Mouse (Mus musculus) liver, embryonic 12.5 days (tissue): ENCODE data around the gene Ksr2. TPM values are rescaled to one million over a fixed set of nuclear protein-coding genes. Genes with fewer than 3 reads are reported as not detected.
"Not testable (repeated sequence)": the region's sequence is repeated elsewhere in the genome, so short reads cannot be mapped to it uniquely, and the experiment has no call there.

Source experiments
- ATAC-seq: fragments of 200-750 bp; cut with Nextera tagmentation; 2 replicates; pipeline ENCODE4 v1.8.0; 2017; ENCODE audit warnings: moderate number of reproducible peaks, mild to moderate bottlenecking, moderate library complexity
- H3K27ac ChIP-seq: fragments of 300-500 bp; sonication (generic); 2 replicates; pipeline ENCODE4 v1.5.1; 2016; ENCODE audit warnings: mild to moderate bottlenecking
- H3K27me3 ChIP-seq: fragments of 300-500 bp; sonication (generic); replicated peaks from 2 replicates; pipeline ENCODE4 v1.6.1; 2016; ENCODE audit warnings: mild to moderate bottlenecking, moderate library complexity
- H3K36me3 ChIP-seq: fragments of 300-500 bp; sonication (generic); 2 replicates; pipeline ENCODE4 v1.6.1; 2016; ENCODE audit warnings: mild to moderate bottlenecking, moderate library complexity
- H3K4me1 ChIP-seq: fragments of 300-500 bp; sonication (generic); 2 replicates; pipeline ENCODE4 v1.6.1; 2016
- H3K4me2 ChIP-seq: fragments of 300-500 bp; sonication (generic); 2 replicates; pipeline ENCODE4 v1.6.1; 2016; ENCODE audit warnings: mild to moderate bottlenecking, moderate library complexity
- H3K4me3 ChIP-seq: fragments of 300-500 bp; sonication (generic); 2 replicates; pipeline ENCODE4 v1.5.1; 2016; ENCODE audit warnings: mild to moderate bottlenecking, moderate library complexity
- H3K9ac ChIP-seq: fragments of 300-500 bp; sonication (generic); 2 replicates; pipeline ENCODE4 v1.6.1; 2016; ENCODE audit warnings: mild to moderate bottlenecking, moderate library complexity
- H3K9me3 ChIP-seq: fragments of 300-500 bp; sonication (generic); replicated peaks from 2 replicates; pipeline ENCODE4 v1.6.1; 2016; ENCODE audit warnings: mild to moderate bottlenecking, moderate library complexity
- WGBS: fragments of 180-500 bp; shearing (Covaris S2); methylation state at CpG from one replicate; pipeline ENCODE4 v1.1.7; 2016; ENCODE audit not compliant: insufficient replicate concordance; 5-methylcytosine and 5-hydroxymethylcytosine counted together
- polyA plus RNA-seq: library from polyadenylated mRNA; unstranded; fragments of >200 nt; fragmentation: Nextera tagmentation; extraction: Ambion mirVana; gene quantifications from 2 replicates; pipeline ENCODE4 v1.2.1, GENCODE M21; 2016

Gene Ksr2
- 0.02 TPM in 1 of 2 replicates, not detected in the other for polyA plus RNA-seq

DNA sequence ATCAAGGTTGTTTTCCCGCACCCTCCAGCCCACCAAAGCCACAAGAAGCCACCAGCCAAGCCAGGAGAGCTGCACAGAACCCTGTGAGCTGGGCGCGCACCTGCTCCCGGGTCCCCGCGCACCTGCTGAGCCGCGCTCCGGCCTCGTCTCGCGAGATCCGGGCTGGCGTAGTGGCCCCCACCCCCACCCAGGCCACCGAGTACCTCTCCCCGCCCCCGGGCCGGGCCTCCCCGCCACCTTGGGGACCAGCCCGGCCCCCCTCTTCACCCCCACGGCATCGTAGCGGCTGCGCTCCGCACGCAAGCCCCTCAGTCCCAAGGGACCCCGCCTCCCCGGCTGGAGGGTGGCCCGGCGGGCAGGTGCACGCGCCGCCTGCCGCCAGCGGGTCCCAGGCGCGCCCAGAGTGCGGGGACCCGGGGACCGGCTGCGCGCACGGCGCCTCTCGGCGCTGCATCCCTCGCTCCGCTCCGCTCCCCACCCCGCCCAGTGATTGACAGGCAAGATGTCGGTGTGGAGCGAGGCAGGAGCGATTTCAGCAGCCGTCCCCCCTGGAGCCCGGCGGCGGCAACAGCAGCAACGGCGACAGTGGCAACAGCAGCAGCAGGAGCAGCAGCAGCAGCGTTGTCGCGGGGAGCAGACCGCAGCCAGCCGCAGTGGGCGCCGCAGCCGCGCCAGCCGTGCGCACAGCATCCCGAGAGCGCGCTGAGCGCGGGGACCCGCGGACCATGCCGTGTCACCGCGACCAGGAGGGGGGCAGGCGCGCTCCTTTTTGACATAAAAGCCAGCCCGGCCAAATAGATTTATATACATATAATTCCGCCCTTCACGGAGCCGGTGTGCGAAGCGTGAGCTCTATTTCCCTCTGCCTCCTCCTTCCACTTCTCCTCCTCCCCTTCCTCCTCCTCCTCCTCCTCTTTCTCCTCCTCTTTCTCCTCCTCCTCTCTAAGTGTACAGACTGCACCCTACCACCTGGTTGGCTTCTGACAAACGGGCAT lies at the start of gene Ksr2:
Gene Ksr2 (plus strand): TSS at position 494 of the 995 bp plus-strand sequence.
- Histone ChIP-seq H3K4me2 (peak within 1 kb of the TSS; percentile 77), H3K27ac (no peak within 1 kb of the TSS), H3K4me1 (0 out of 2 replicates have a peak, but pooled peaks cover 9% of the 10 kb centered on the region), H3K4me3 (peak within 1 kb of the TSS; percentile 54), H3K9me3 (no peaks in the 10 kb centered on the region), H3K27me3 (peaks cover 94% of the 10 kb centered on the region), H3K36me3 (no peaks in the 10 kb centered on the region), H3K9ac (no peak within 1 kb of the TSS)
- no peak for ATAC-seq
- whole genome bisulfite sequencing, result 2% methylated on average over 85 of the region's 89 CpGs

DNA sequence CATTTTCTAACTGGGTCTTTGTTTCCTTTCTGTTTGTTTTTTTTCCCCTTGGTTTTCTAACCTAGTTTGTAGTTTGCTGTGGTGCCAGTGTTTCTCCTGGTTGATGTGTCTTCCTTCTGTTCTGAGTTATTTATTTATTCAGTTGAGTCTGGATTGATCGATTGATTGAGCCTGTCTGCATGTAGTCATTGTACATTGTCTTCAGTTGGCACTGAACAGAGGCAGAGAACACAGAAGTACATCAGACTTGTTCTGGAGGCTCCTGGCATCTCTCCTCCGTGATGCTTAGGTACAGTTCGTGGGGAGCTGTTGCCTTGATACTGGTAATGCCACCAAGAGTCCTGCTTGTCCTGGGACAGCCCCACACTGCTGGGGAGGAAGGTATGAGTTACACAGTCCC lies 49.0 kb upstream of the Ksr2 start:
- peaks cover 53% of the 10 kb centered on the region for H3K36me3 ChIP-seq
- no peak overlapping the region for H3K9ac ChIP-seq
- H3K9me3 ChIP-seq, result no peaks in the 10 kb centered on the region
- no peak for ATAC-seq
- H3K4me1 ChIP-seq, result peaks cover 58% of the 10 kb centered on the region
- 73% methylated on average over 3 of the region's 3 CpGs for WGBS
- no peak overlapping the region for H3K4me3 ChIP-seq
- no peak overlapping the region for H3K4me2 ChIP-seq
- no peaks in the 10 kb centered on the region for H3K27me3 ChIP-seq
- H3K27ac ChIP-seq, result peak overlapping the region; percentile 11; the same call in 1 of the 2 replicates

DNA sequence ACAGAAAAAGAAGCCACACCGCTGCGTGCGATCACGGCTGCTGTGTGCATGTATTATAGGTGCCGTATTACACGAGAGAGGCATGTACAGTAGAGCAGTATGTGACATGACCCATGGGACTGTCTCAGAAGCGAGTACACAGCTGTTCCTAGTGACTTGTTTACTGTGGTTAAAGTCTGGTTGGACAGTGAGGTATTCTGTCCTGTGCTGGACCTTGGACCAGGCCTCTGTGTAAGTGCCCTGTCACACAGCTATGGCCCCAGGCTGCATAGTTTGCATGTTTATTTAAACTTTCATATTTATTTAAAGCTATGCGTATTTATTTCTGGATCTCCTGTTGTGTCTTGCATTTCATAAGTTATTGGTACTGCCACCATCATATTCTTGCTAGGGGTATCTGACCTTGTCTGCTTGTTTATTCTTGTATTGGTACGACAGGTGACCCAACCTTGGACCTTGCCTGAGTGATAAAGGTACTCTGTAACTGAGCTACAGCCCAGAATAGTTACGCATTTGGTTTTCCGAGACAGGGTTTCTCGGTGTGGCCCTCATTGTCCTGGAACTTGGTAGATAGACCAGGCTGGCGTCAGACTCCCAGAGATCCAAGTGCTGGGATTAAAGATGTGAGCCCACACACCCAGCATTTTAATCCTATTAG lies 47.8 kb upstream of the Ksr2 start:
- H3K4me3 ChIP-seq, result no peak overlapping the region
- H3K4me2 ChIP-seq, result no peak overlapping the region
- no peaks in the 10 kb centered on the region for H3K9me3 ChIP-seq
- peaks cover 62% of the 10 kb centered on the region for H3K36me3 ChIP-seq
- peak overlapping the region; percentile 68 for H3K27ac ChIP-seq
- H3K27me3 ChIP-seq, result no peaks in the 10 kb centered on the region
- peaks cover 45% of the 10 kb centered on the region for H3K4me1 ChIP-seq
- ATAC-seq, result peak; percentile 76
- WGBS, result 82% methylated on average over 13 of the region's 13 CpGs
- no peak overlapping the region for H3K9ac ChIP-seq

DNA sequence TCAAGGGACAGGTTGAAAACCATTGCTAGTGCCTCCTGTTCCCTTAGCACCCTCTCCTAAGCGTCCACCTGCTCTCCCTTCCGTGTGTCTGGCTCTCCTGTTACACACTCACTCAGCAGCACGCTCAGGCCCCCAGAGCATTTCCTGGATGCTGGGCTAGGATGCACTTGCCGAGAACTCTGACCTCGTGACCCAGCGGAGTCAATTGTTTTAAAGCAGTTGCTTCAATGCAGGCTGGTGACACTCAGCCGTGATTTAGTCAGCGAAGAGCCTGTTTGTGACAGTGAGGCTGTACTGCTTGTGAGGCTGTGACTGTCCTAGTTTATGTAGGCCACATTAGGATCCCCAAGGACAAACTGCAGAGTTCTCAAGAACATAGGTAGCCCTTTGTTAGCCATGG lies 46.6 kb upstream of the Ksr2 start:
- 52% methylated on average over 8 of the region's 8 CpGs for WGBS
- no peak overlapping the region for H3K4me2 ChIP-seq
- H3K4me1 ChIP-seq, result peaks cover 34% of the 10 kb centered on the region
- H3K36me3 ChIP-seq, result peaks cover 74% of the 10 kb centered on the region
- H3K4me3 ChIP-seq, result no peak overlapping the region
- ATAC-seq, result no peak
- no peaks in the 10 kb centered on the region for H3K27me3 ChIP-seq
- H3K9ac ChIP-seq, result no peak overlapping the region
- H3K9me3 ChIP-seq, result no peaks in the 10 kb centered on the region
- no peak overlapping the region for H3K27ac ChIP-seq

DNA sequence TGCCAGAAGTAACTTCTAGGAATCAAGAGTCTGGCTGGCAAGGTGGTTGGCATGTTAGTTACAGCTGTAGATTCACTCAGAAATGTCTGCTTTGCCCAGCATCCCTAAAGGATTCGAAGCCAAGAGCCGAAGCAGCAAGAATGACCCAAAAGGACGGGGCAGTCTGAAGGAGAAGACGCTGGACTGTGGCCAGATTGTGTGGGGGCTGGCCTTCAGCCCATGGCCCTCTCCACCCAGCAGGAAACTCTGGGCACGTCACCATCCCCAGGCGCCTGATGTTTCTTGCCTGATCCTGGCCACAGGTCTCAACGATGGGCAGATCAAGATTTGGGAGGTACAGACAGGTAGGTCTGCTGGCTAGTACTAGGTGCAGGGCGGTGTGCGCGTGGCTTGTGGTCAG lies 43.2 kb upstream of the Ksr2 start:
- peaks cover 10% of the 10 kb centered on the region; the same call in 1 of the 2 replicates for H3K4me1 ChIP-seq
- H3K36me3 ChIP-seq, result peaks cover 83% of the 10 kb centered on the region
- no peak overlapping the region for H3K27ac ChIP-seq
- no peak overlapping the region for H3K4me2 ChIP-seq
- H3K27me3 ChIP-seq, result no peaks in the 10 kb centered on the region
- H3K4me3 ChIP-seq, result no peak overlapping the region
- no peaks in the 10 kb centered on the region for H3K9me3 ChIP-seq
- ATAC-seq, result no peak
- WGBS, result 76% methylated on average over 10 of the region's 10 CpGs
- H3K9ac ChIP-seq, result no peak overlapping the region

DNA sequence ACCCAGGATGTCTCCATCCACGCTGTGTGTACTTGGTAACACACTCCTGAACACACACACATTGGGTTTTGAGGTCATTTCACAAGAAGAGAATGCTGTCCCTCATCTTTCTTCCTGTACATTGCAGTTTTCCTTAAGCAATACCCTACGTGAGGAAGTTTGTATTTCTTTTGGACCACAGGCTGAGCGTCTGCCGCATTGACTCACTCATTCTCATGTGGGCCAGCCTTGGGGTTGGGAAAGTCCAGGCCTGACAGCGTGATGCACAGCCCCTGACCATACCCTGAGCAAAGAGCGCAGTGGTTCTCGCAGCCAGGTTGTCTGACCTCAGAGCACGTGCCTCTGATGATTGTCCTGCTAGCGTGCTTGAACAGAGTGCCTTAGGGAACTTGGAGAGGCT lies 40.4 kb upstream of the Ksr2 start:
- no peak overlapping the region for H3K9ac ChIP-seq
- H3K4me1 ChIP-seq, result no peaks in the 10 kb centered on the region
- H3K27me3 ChIP-seq, result no peaks in the 10 kb centered on the region
- H3K27ac ChIP-seq, result no peak overlapping the region
- H3K9me3 ChIP-seq, result no peaks in the 10 kb centered on the region
- ATAC-seq, result no peak
- H3K36me3 ChIP-seq, result peaks cover 92% of the 10 kb centered on the region
- no peak overlapping the region for H3K4me2 ChIP-seq
- no peak overlapping the region for H3K4me3 ChIP-seq
- 85% methylated on average over 9 of the region's 9 CpGs for WGBS

DNA sequence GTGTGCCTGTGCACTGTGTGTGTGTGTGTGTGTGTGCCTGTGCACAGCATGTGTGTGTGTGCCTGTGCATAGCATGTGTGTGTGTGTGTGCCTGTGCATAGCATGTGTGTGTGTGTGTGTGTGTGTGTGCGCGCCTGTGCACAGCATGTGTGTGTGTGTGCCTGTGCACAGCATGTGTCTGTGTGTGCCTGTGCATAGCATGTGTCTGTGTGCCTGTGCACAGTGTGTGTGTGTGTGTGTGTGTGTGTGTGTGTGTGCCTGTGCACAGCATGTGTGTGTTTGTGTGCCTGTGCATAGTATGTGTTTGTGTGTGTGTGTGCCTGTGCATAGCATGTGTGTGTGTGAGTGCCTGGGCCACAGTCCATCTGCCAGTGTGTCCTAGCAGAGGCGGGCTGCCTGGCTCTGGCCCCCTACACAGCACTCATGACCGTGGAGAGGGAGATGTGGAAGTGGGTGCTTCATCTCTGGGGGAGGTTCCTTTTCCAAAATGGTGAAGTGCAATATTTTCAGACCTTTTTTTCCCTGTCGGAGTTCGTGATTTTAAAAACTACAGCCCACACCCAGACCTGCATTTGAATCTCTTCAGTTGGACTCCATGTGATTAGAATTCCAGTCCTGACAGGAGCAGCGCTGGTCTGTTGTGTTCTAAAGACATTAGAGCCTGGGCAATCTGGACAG lies 39.3 kb upstream of the Ksr2 start:
- Histone ChIP-seq H3K36me3 (peaks cover 93% of the 10 kb centered on the region), H3K27ac (no peak overlapping the region)
- no peak for ATAC-seq

DNA sequence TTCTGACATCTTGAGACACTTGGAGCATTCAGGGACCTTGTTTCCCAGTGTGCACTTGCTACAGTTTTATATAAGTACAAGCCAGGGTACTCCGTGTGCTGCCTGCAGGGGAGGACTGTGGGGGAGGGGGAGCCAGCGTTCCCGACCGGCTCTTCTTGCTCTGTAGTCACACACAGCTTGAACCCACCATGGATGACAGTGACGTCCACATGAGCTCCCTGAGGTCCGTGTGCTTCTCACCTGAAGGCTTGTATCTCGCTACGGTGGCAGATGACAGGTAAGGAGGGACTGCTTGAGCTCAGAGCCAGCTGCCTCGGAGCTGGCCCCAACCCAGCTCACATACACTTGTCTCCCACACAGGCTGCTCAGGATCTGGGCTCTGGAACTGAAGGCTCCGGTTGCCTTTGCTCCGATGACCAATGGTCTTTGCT lies 37.5 kb upstream of the Ksr2 start:
- Histone ChIP-seq H3K9ac (no peak overlapping the region), H3K4me2 (no peak overlapping the region), H3K9me3 (no peaks in the 10 kb centered on the region), H3K27me3 (no peaks in the 10 kb centered on the region), H3K27ac (no peak overlapping the region), H3K36me3 (peaks cover 96% of the 10 kb centered on the region), H3K4me3 (no peak overlapping the region), H3K4me1 (no peaks in the 10 kb centered on the region)
- 83% methylated on average over 11 of the region's 11 CpGs for WGBS
- ATAC-seq, result no peak

More for the DNA sequence above, 39.3 kb upstream of the Ksr2 start:
- no peak overlapping the region for H3K4me2 ChIP-seq
- H3K9me3 ChIP-seq, result no peaks in the 10 kb centered on the region
- 76% methylated on average over 7 of the region's 7 CpGs for WGBS
- H3K27me3 ChIP-seq, result no peaks in the 10 kb centered on the region
- H3K4me1 ChIP-seq, result no peaks in the 10 kb centered on the region
- no peak overlapping the region for H3K4me3 ChIP-seq
- H3K9ac ChIP-seq, result no peak overlapping the region

DNA sequence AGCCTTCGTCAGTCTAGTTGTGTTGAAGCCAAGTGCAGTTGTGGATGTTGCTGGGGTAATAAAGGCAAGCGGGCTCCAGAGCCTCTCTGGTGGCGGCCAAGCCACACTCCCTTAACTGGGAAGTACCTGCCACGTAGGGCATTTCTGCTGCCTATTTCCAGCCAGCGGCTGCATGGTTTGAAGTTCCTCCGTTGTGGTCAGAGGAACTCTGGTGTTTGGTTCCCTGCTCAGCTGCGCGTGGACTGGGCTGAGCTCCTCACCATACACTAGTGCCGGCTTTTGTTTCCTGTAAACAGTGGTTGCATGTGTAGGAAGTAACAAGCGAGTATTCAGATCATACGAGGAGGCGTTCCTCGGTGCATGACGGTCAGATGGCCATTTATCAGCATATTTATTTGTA lies 36.1 kb upstream of the Ksr2 start:
- H3K4me1 ChIP-seq, H3K9me3 ChIP-seq, H3K4me3 ChIP-seq, H3K9ac ChIP-seq, H3K4me2 ChIP-seq, ATAC-seq, H3K27me3 ChIP-seq, H3K27ac ChIP-seq: not testable (repeated sequence)
- peaks cover 96% of the 10 kb centered on the region for H3K36me3 ChIP-seq
- WGBS, result 70% methylated on average over 14 of the region's 14 CpGs

DNA sequence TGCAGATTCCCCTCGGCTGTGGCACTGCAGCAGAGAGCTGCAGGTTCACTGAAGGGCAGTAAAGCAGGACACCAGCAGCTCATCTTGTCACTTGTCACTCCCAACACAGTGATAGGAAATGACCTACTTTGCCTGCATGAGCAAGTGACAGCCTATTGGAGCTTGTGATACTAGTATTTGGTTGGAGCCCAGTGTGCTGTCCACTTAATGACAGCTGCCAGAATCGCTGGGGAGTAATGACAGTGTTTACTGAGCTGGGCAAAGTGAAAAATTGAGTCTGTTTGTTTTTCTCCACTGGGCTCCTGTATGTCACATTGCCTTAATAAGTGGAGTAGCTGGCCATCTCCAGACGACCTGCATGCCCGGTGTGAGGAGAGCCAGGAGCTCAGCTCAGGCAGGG lies 33.6 kb upstream of the Ksr2 start:
- Histone ChIP-seq H3K4me2 (no peak overlapping the region), H3K36me3 (peaks cover 100% of the 10 kb centered on the region), H3K9me3 (no peaks in the 10 kb centered on the region), H3K4me1 (no peaks in the 10 kb centered on the region), H3K27ac (no peak overlapping the region), H3K4me3 (no peak overlapping the region), H3K27me3 (no peaks in the 10 kb centered on the region), H3K9ac (no peak overlapping the region)
- no peak for ATAC-seq
- 70% methylated on average over 4 of the region's 4 CpGs for WGBS

DNA sequence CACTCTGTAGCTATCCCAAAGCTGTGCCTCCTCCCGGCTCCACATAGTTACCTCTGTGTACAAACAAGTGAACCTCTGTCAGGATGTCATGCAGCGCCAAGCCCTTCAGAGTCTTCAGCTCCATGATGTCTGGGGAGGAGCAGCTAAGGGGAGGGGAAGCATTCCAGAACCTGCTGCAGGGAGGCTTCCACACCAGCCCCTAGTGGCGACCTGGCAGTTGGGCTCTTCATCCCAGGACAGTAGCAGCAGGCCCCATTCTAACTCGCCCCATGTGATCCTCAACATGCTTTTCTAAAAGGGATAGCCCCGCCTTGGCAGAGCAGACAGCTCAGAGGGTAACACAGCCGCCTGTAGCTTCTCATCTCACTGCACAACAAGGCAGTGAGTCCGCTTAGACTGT lies 32.0 kb upstream of the Ksr2 start:
- no peaks in the 10 kb centered on the region for H3K27me3 ChIP-seq
- H3K9ac ChIP-seq, result no peak overlapping the region
- H3K9me3 ChIP-seq, result no peaks in the 10 kb centered on the region
- H3K27ac ChIP-seq, result no peak overlapping the region
- no peak overlapping the region for H3K4me2 ChIP-seq
- ATAC-seq, result no peak
- H3K4me1 ChIP-seq, result peaks cover 6% of the 10 kb centered on the region
- no peak overlapping the region for H3K4me3 ChIP-seq
- peaks cover 100% of the 10 kb centered on the region for H3K36me3 ChIP-seq
- WGBS, result 82% methylated on average over 7 of the region's 7 CpGs

DNA sequence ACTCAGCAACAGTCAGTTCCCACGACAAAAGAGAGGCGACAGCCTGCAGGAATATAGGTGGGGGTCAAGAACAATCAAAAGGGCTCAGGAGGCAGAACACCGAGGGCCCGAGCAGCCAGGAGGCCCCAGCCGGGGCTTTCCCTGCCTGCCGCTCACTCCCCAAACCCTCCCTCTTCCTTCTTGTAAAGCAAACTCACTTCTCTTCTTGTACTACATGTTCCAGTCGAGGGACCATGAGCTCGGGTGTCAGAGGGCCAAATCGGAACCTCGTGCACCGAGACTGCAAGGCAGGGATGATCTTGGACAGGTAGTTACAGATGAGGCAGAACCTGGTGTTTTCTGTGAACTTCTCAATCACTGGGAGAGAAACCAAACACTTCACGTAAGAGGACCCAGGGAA lies 30.6 kb upstream of the Ksr2 start:
- Histone ChIP-seq H3K36me3 (peaks cover 91% of the 10 kb centered on the region), H3K4me1 (peaks cover 21% of the 10 kb centered on the region)
- ATAC-seq, result no peak

More for the DNA sequence above, 30.6 kb upstream of the Ksr2 start:
- no peak overlapping the region for H3K4me2 ChIP-seq
- no peak overlapping the region for H3K9ac ChIP-seq
- no peaks in the 10 kb centered on the region for H3K9me3 ChIP-seq
- no peak overlapping the region for H3K4me3 ChIP-seq
- 80% methylated on average over 12 of the region's 12 CpGs for WGBS
- H3K27ac ChIP-seq, result no peak overlapping the region
- no peaks in the 10 kb centered on the region for H3K27me3 ChIP-seq
